Mouse (Mus musculus) spleen, postnatal 14 days (tissue): ENCODE results near the gene Prkch.

ENCODE experiments used
- DNase-seq, 2 experiments: peaks; one replicate each; pipeline ENCODE4 v3.0.0; 2021 to 2022; ENCODE audit warnings: low spot score in 2 of 2

Gene Prkch

GRCm38 (mm10) chr12:73754476-73755150 lies 170.0 kb downstream of the Prkch start:
- no peak for DNase-seq

- DNase-seq = no peak
Observed at GRCm38 (mm10) chr12:73755646-73756045, 171.1 kb downstream of the Prkch start.

GRCm38 (mm10) chr12:73756527-73756926 lies 171.9 kb downstream of the Prkch start:
- no peak for DNase-seq

- no peak for DNase-seq
Observed at GRCm38 (mm10) chr12:73762001-73762400, 177.4 kb downstream of the Prkch start.

GRCm38 (mm10) chr12:73762762-73763161 lies 178.2 kb downstream of the Prkch start:
- no peak for DNase-seq

- DNase-seq = no peak
Observed at GRCm38 (mm10) chr12:73764649-73765525, 180.3 kb downstream of the Prkch start.

GRCm38 (mm10) chr12:73766152-73766551 lies 181.6 kb downstream of the Prkch start:
- DNase-seq = no peak

GRCm38 (mm10) chr12:73768788-73769187 lies 184.2 kb downstream of the Prkch start:
- DNase-seq = no peak

GRCm38 (mm10) chr12:73769536-73769935 lies 184.9 kb downstream of the Prkch start:
- DNase-seq = no peak

GRCm38 (mm10) chr12:73770771-73771170 lies 186.2 kb downstream of the Prkch start:
- DNase-seq = no peak

- DNase-seq = no peak
Observed at GRCm38 (mm10) chr12:73774793-73775385, 190.3 kb downstream of the Prkch start.

GRCm38 (mm10) chr12:73776401-73776945 lies 191.9 kb downstream of the Prkch start:
- DNase-seq = no peak

GRCm38 (mm10) chr12:73777673-73778072 lies 193.1 kb downstream of the Prkch start:
- no peak for DNase-seq

GRCm38 (mm10) chr12:73779332-73780231 lies 195.0 kb downstream of the Prkch start:
- peak in 1 of 2 experiments; percentile 9 for DNase-seq

GRCm38 (mm10) chr12:73781425-73782032 lies 196.9 kb downstream of the Prkch start:
- DNase-seq = no peak

- DNase-seq = no peak
Observed at GRCm38 (mm10) chr12:73786909-73787308, 202.3 kb downstream of the Prkch start.

- no peak for DNase-seq
Observed at GRCm38 (mm10) chr12:73788850-73789249, 204.3 kb downstream of the Prkch start.

- DNase-seq = no peak
Observed at GRCm38 (mm10) chr12:73790571-73791108, 206.0 kb downstream of the Prkch start.

GRCm38 (mm10) chr12:73793216-73793615 lies 208.6 kb downstream of the Prkch start:
- DNase-seq = no peak

- no peak for DNase-seq
Observed at GRCm38 (mm10) chr12:73793744-73794143, 209.1 kb downstream of the Prkch start.
